Mouse (Mus musculus) lung, embryonic 14.5 days (tissue): ENCODE measurements around the gene Prkar2b. TPM values are rescaled to one million over a fixed set of nuclear protein-coding genes. Genes with fewer than 3 reads are reported as not detected.

Experiments used
- ATAC-seq: fragments of 200-750 bp; cut with Nextera tagmentation; 2 replicates; pipeline ENCODE4 v1.8.0; 2017; ENCODE audit warnings: mild to moderate bottlenecking, moderate TSS enrichment, moderate library complexity; ENCODE audit not compliant: insufficient read depth
- DNase-seq: peaks from one replicate; pipeline ENCODE4 v3.0.0-alpha.2; 2015
- H3K27ac ChIP-seq: fragments of 300-500 bp; sonication (generic); 2 replicates; pipeline ENCODE4 v1.5.1; 2014; ENCODE audit warnings: low read depth, mild to moderate bottlenecking, moderate library complexity
- H3K27me3 ChIP-seq: fragments of 300-500 bp; sonication (generic); 2 replicates; pipeline ENCODE4 v1.6.1; 2014; ENCODE audit warnings: low read length, control low read depth; ENCODE audit not compliant: insufficient read depth
- H3K36me3 ChIP-seq: fragments of 300-500 bp; sonication (generic); 2 replicates; pipeline ENCODE4 v1.6.1; 2014; ENCODE audit warnings: control low read depth; ENCODE audit not compliant: insufficient read depth
- H3K4me1 ChIP-seq: fragments of 300-500 bp; sonication (generic); 2 replicates; pipeline ENCODE4 v1.6.1; 2014; ENCODE audit warnings: antibody characterized with exemption, control low read depth; ENCODE audit not compliant: insufficient read depth
- H3K4me2 ChIP-seq: fragments of 300-500 bp; sonication (generic); 2 replicates; pipeline ENCODE4 v1.6.1; 2014; ENCODE audit warnings: mild to moderate bottlenecking
- H3K4me3 ChIP-seq: fragments of 300-500 bp; sonication (generic); 2 replicates; pipeline ENCODE4 v1.5.1; 2014; ENCODE audit warnings: low read depth, low read length
- H3K9ac ChIP-seq: fragments of 300-500 bp; sonication (generic); 2 replicates; pipeline ENCODE4 v1.6.1; 2014
- H3K9me3 ChIP-seq: fragments of 300-500 bp; sonication (generic); 2 replicates; pipeline ENCODE4 v1.6.1; 2016; ENCODE audit warnings: low read depth, low read length, control low read depth
- CTCF ChIP-seq: IDR thresholded peaks from 2 replicates; pipeline ENCODE4 v1.5.1; 2016; ENCODE audit warnings: antibody characterized with exemption, low read depth
- WGBS: fragments of 180-500 bp; shearing (Covaris S2); extraction: QIAGEN DNeasy Blood & Tissue Kit; methylation state at CpG from one replicate; pipeline ENCODE4 v1.1.7; 2014; 5-methylcytosine and 5-hydroxymethylcytosine counted together
- polyA plus RNA-seq: library from polyadenylated mRNA; unstranded; fragments of >200 nt; fragmentation: Nextera tagmentation; extraction: Ambion mirVana; gene quantifications from 2 replicates; pipeline ENCODE4 v1.2.1, GENCODE M21; 2014

Gene Prkar2b
- polyA plus RNA-seq, 1 experiment from 2014 or later: 31.6 TPM

DNA sequence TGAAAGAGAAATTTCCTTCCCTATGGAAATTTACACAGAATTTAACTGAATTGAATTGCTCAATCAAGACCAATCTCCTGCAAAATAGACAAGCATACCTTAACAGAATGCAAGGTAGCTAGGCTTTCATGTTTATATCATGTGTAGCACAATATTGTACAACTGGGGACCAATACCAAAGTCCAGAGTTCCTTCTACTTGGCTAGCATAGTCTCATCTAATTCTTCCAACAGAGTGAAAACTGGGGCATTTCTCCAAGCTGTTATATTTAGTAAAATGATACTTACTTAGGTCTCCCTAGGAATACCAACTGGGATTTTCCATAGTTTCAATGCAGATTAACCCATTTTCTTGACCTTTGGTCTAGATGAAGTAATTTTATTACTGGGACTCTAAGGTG, 122.1 kb downstream of the Prkar2b start:
- Histone ChIP-seq H3K36me3 (peaks cover 77% of the 10 kb centered on the region), H3K27ac (no peak overlapping the region), H3K4me2 (no peak overlapping the region), H3K27me3 (no peaks in the 10 kb centered on the region), H3K4me1 (no peaks in the 10 kb centered on the region), H3K9me3 (no peaks in the 10 kb centered on the region), H3K9ac (no peak overlapping the region), H3K4me3 (no peak overlapping the region)
- no peak for TF ChIP-seq CTCF
- ATAC-seq: no peak
- DNase-seq: no peak

DNA sequence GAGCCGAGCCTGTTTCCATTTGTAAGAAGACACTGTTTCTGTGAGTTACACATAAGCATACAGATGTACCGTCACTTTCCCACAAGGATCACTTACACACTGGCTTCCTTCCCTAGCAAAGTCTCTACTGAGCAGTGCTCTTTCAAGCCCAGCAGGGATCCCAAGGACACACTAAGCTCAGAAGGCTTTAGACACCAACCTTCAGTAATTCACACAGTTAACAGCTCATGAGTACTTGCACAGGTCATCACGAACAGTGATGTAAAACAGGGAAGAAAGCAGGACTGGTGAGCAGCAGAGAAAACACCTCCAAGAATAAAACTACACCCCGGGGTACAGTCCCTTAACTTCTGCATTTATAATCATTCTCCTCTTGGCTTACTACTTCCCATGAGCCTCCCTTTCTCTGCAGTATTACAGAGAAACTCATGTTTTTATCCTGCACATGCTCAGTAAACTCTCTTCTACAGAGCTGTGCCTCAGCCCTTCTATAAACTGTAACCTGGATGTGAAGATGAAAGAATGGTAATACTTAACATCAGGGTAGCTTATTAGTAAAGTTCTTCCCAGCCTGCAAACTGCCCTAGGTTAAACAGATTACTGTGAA, 122.6 kb downstream of the Prkar2b start:
- no peak for TF ChIP-seq CTCF
- Histone ChIP-seq H3K9me3 (no peaks in the 10 kb centered on the region), H3K27ac (no peak overlapping the region), H3K9ac (no peak overlapping the region), H3K4me3 (no peak overlapping the region), H3K27me3 (no peaks in the 10 kb centered on the region), H3K4me1 (no peaks in the 10 kb centered on the region), H3K36me3 (peaks cover 78% of the 10 kb centered on the region), H3K4me2 (no peak overlapping the region)
- WGBS: 91% methylated on average over 4 of the region's 4 CpGs
- DNase-seq (no peak), ATAC-seq (no peak)

DNA sequence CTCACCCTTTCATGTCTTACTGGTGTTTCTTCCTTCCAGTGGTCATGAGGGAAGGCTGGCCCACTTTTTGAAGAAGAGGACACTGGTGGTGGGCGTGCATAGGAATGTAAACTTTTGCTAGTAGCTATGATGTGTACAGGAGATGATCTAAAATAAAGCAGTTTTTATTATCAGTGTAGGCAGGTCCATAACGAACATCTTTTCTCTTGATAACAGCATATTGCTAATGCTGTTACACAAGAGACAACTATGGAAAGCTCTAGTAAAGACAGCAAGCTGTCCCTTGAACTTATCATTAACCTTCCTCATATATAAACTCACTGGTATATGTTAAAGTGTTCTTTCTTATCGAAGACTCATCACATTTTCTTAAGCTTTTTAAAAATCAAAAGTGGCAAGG, 123.5 kb downstream of the Prkar2b start:
- DNase-seq: no peak
- no peak for TF ChIP-seq CTCF

DNA sequence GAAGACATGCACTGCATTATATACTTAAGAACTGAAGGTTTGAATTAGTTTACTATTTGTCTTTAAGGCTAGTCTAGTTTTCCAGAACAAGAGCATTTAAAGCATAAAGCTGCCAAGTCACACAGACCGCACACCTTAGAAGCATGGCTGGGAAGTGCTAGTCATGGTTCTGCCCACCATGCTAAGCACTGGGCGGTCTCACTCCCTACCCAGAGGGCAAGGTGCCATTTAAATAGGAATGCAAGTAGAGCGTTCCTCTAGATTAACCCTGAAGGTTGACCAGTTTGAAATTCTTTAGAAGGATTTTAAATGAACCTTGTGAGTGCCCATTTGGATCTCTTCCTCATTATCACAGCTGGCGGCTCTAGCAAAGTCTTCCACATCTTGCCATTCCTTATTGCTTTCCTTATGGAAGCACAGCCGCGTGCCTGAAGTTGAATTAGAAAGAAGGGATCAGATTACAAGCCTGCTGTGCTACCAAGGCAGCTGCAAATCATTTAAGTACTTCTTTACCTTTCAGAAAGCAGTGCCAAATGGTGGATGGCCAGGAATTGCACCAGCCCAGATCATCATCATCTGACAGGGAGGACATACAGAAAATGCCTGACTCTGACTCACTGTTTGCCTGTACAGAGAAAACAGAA, 124.3 kb downstream of the Prkar2b start:
- no peak overlapping the region for H3K4me3 ChIP-seq
- no peak overlapping the region for H3K4me2 ChIP-seq
- H3K9me3 ChIP-seq: no peaks in the 10 kb centered on the region
- no peak overlapping the region for H3K27ac ChIP-seq
- no peak for ATAC-seq
- DNase-seq: no peak
- no peak for TF ChIP-seq CTCF
- H3K4me1 ChIP-seq: no peaks in the 10 kb centered on the region
- no peaks in the 10 kb centered on the region for H3K27me3 ChIP-seq
- 48% methylated on average over 6 of the region's 6 CpGs for WGBS
- peaks cover 80% of the 10 kb centered on the region for H3K36me3 ChIP-seq
- H3K9ac ChIP-seq: no peak overlapping the region

More for the DNA sequence above, 123.5 kb downstream of the Prkar2b start:
- no peak overlapping the region for H3K4me3 ChIP-seq
- no peaks in the 10 kb centered on the region for H3K9me3 ChIP-seq
- no peak overlapping the region for H3K9ac ChIP-seq
- ATAC-seq: no peak
- no peaks in the 10 kb centered on the region for H3K4me1 ChIP-seq
- no peaks in the 10 kb centered on the region for H3K27me3 ChIP-seq
- no peak overlapping the region for H3K4me2 ChIP-seq
- H3K36me3 ChIP-seq: peaks cover 76% of the 10 kb centered on the region
- H3K27ac ChIP-seq: no peak overlapping the region
- 81% methylated on average over 3 of the region's 3 CpGs for WGBS

DNA sequence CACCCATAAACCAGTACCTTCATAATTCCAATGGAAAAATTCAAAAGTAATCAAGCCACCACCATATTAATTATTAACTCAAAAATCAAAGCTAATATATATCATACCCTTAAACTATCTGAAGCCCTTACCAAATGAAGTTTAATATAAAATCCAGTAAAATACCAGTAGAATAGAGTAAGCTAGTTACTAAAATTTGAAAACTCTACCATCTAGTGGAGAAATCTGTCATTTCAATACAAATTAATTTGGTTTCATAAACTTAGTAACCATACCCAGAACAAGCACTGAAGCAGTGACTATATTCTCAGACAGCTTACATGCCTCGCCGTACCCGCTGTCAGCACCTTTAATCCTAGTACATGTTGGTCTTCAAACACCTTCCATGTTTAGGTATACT, 129.3 kb downstream of the Prkar2b start:
- TF ChIP-seq CTCF: no peak
- H3K27ac ChIP-seq: no peak overlapping the region
- no peak for ATAC-seq
- no peaks in the 10 kb centered on the region for H3K4me1 ChIP-seq
- H3K4me3 ChIP-seq: no peak overlapping the region
- H3K9ac ChIP-seq: no peak overlapping the region
- H3K4me2 ChIP-seq: no peak overlapping the region
- no peaks in the 10 kb centered on the region for H3K9me3 ChIP-seq
- no peaks in the 10 kb centered on the region for H3K27me3 ChIP-seq
- WGBS: 94% methylated on average over 3 of the region's 3 CpGs
- H3K36me3 ChIP-seq: peaks cover 76% of the 10 kb centered on the region
- peak; percentile 27 for DNase-seq

DNA sequence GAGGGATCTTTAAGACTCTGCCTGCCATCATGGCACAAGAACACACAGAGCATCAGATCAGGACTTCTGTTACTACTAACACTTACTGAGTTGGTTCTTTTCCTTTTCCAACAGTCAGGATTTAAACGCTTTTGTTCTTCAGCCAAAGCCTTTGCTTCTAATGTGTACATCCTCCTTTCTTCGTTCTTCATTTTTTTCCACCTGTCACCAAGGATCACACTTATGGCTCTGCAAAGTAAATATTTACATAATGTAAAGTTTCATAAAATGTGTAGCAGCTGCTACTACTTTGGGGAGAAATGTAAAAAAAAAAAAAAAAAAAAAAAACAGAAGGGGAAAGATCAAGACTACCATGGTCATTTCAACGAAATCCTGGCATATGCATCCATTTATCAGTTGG, 132.6 kb downstream of the Prkar2b start:
- ATAC-seq: peak; percentile 64; the same call in 1 of the 2 replicates
- Histone ChIP-seq H3K4me1 (no peaks in the 10 kb centered on the region), H3K4me3 (no peak overlapping the region), H3K36me3 (peaks cover 79% of the 10 kb centered on the region), H3K9me3 (no peaks in the 10 kb centered on the region), H3K27me3 (no peaks in the 10 kb centered on the region), H3K27ac (peak overlapping the region; percentile 6; the same call in 1 of the 2 replicates), H3K9ac (no peak overlapping the region), H3K4me2 (no peak overlapping the region)
- 29% methylated on average over 3 of the region's 3 CpGs for WGBS
- no peak for TF ChIP-seq CTCF
- peak; percentile 68 for DNase-seq

DNA sequence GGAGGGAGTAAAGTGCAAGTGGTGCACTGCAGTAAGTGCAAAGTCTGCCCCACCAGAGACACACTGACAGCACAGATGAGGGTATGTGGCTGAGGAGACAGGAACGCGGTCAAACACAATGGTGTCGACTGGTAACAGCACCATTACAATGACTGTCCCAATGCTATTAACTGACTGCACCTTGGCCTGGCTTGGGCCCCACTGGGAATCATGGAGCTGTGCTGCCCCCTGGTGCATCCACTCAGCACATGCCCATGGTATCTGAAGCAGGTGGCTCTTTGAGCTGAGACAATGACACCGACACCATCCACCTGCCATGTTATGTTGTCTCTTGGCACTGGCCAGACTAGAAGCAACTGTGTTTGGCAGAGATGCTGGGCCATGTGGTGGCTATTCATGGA, 134.4 kb downstream of the Prkar2b start:
- Histone ChIP-seq H3K9ac (no peak overlapping the region), H3K4me3 (no peak overlapping the region), H3K27me3 (no peaks in the 10 kb centered on the region), H3K36me3 (peaks cover 66% of the 10 kb centered on the region), H3K9me3 (no peaks in the 10 kb centered on the region), H3K4me1 (no peaks in the 10 kb centered on the region), H3K4me2 (no peak overlapping the region), H3K27ac (no peak overlapping the region)
- ATAC-seq (peak; percentile 39; the same call in 1 of the 2 replicates), DNase-seq (peak; percentile 70)
- 55% methylated on average over 4 of the region's 4 CpGs for WGBS
- peak; percentile 82 for TF ChIP-seq CTCF
